Mouse (Mus musculus) thymus, adult 2 months (tissue): ENCODE measurements around the gene Ankrd33.

Experiments
- CTCF ChIP-seq: fragments of 200-500 bp; IDR thresholded peaks from 2 replicates; pipeline ENCODE4 v1.5.1; 2012; ENCODE audit warnings: mild to moderate bottlenecking, control low read depth, low read length, moderate library complexity, borderline replicate concordance; ENCODE audit not compliant: control insufficient read depth, poor library complexity, insufficient read depth; ENCODE audit errors: extremely low read depth
- POLR2A ChIP-seq: fragments of 200-500 bp; IDR thresholded peaks from 2 replicates; pipeline ENCODE4 v1.6.1; 2012; ENCODE audit warnings: mild to moderate bottlenecking, low read length, control low read depth, moderate library complexity; ENCODE audit not compliant: control insufficient read depth, poor library complexity, insufficient read depth; ENCODE audit errors: extremely low read depth

DNA sequence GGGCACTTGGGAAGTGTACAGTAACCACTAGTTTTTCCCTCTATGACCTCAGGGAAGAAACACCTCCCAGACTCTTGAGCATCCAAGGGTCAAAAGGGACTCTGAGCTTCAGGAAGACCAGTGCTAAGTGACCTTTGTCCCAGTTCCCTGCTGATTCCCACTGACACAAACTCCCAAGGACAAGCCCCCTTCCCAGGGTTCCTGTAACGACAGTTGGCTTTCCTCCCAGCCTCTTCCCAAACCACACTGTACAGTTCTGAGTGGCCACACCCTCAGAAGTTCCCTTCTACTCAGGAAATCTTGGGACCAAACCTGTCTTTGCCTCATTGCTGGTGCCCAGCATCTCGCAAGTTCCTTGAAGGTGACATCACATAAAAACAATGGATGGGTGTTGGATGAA, 42.8 kb upstream of the Ankrd33 start:
- TF ChIP-seq CTCF (no peak), POLR2A (no peak)
